Mouse (Mus musculus) heart, embryonic 16.5 days (tissue): Measurements from ENCODE around the gene Defb23. TPM values are rescaled to one million over a fixed set of nuclear protein-coding genes. Genes with fewer than 3 reads are reported as not detected.

Source experiments
- ATAC-seq: fragments of 200-750 bp; cut with Nextera tagmentation; replicated peaks from 2 replicates; pipeline ENCODE4 v1.8.0; 2017; ENCODE audit warnings: moderate number of reproducible peaks; ENCODE audit not compliant: insufficient read depth, low FRiP score; ENCODE audit errors: extremely low read depth
- H3K27ac ChIP-seq: fragments of 300-500 bp; sonication (generic); 2 replicates; pipeline ENCODE4 v1.5.1; 2014; ENCODE audit warnings: mild to moderate bottlenecking, low read length, control low read depth, moderate library complexity
- H3K27me3 ChIP-seq: fragments of 300-500 bp; sonication (generic); 2 replicates; pipeline ENCODE4 v1.6.1; 2014; ENCODE audit warnings: low read length, mixed read lengths; ENCODE audit not compliant: control insufficient read depth, insufficient read depth
- H3K36me3 ChIP-seq: fragments of 300-500 bp; sonication (generic); 2 replicates; pipeline ENCODE4 v1.6.1; 2014; ENCODE audit not compliant: control insufficient read depth, insufficient read depth
- H3K4me1 ChIP-seq: fragments of 300-500 bp; sonication (generic); 2 replicates; pipeline ENCODE4 v1.6.1; 2014; ENCODE audit warnings: low read length, mixed read lengths; ENCODE audit not compliant: control insufficient read depth, insufficient read depth
- H3K4me2 ChIP-seq: fragments of 300-500 bp; sonication (generic); 2 replicates; pipeline ENCODE4 v1.6.1; 2014; ENCODE audit warnings: low read depth, mild to moderate bottlenecking, control low read depth, low read length
- H3K4me3 ChIP-seq: fragments of 300-500 bp; sonication (generic); 2 replicates; pipeline ENCODE4 v1.5.1; 2014; ENCODE audit warnings: mild to moderate bottlenecking, control low read depth, low read length
- H3K9ac ChIP-seq: fragments of 300-500 bp; sonication (generic); 2 replicates; pipeline ENCODE4 v1.6.1; 2014; ENCODE audit warnings: low read length, control low read depth
- H3K9me3 ChIP-seq: fragments of 300-500 bp; sonication (generic); replicated peaks from 2 replicates; pipeline ENCODE4 v1.6.1; 2016; ENCODE audit warnings: low read length; ENCODE audit not compliant: control insufficient read depth
- WGBS: fragments of 180-500 bp; shearing (Covaris S2); extraction: QIAGEN DNeasy Blood & Tissue Kit; methylation state at CpG from one replicate; pipeline ENCODE4 v1.1.7; 2014; 5-methylcytosine and 5-hydroxymethylcytosine counted together
- polyA plus RNA-seq: library from polyadenylated mRNA; unstranded; fragments of >200 nt; fragmentation: Nextera tagmentation; extraction: Ambion mirVana; gene quantifications from 2 replicates; pipeline ENCODE4 v1.2.1, GENCODE M21; 2015

The Defb23 gene
- polyA plus RNA-seq, 1 experiment from 2014 or later: not detected

GRCm38 (mm10) chr2:152415786-152416185 lies 48.6 kb downstream of the Defb23 start:
- Histone ChIP-seq H3K9ac (no peak overlapping the region), H3K9me3 (peaks cover 6% of the 10 kb centered on the region; the same call in 1 of the 2 replicates)
- WGBS: 93% methylated on average over 3 of the region's 3 CpGs

GRCm38 (mm10) chr2:152415287-152415686 lies 49.1 kb downstream of the Defb23 start, which contains the start of gene 6820408C15Rik:
Gene 6820408C15Rik, plus strand, starts transcription at chr2:152415587.
- Histone ChIP-seq H3K4me3 (peak within 1 kb of the TSS; percentile 72), H3K36me3 (0 out of 2 replicates have a peak, but pooled peaks cover 2% of the 10 kb centered on the region), H3K27me3 (no peaks in the 10 kb centered on the region), H3K9ac (peak within 1 kb of the TSS; percentile 99), H3K9me3 (peaks cover 6% of the 10 kb centered on the region; the same call in 1 of the 2 replicates), H3K27ac (peak within 1 kb of the TSS; percentile 99), H3K4me2 (peak within 1 kb of the TSS; percentile 88), H3K4me1 (peaks cover 23% of the 10 kb centered on the region)
- ATAC-seq: no peak
- WGBS: 29% methylated on average over 4 of the region's 4 CpGs

More at GRCm38 (mm10) chr2:152415786-152416185, 48.6 kb downstream of the Defb23 start:
- peak overlapping the region; percentile 88 for H3K4me2 ChIP-seq
- H3K4me3 ChIP-seq: peak overlapping the region; percentile 72; the same call in 1 of the 2 replicates
- H3K27ac ChIP-seq: peak overlapping the region; percentile 99
- ATAC-seq: no peak
- H3K27me3 ChIP-seq: no peaks in the 10 kb centered on the region
- 0 out of 2 replicates have a peak, but pooled peaks cover 2% of the 10 kb centered on the region for H3K36me3 ChIP-seq
- H3K4me1 ChIP-seq: peaks cover 18% of the 10 kb centered on the region

GRCm38 (mm10) chr2:152414591-152415165 lies 49.7 kb downstream of the Defb23 start, which contains the start of gene Zcchc3:
Gene Zcchc3, minus strand, starts transcription at chr2:152415027.
- H3K36me3 ChIP-seq: 0 out of 2 replicates have a peak, but pooled peaks cover 2% of the 10 kb centered on the region
- H3K4me3 ChIP-seq: peak within 1 kb of the TSS; percentile 72
- peak within 1 kb of the TSS; percentile 88 for H3K4me2 ChIP-seq
- H3K27me3 ChIP-seq: no peaks in the 10 kb centered on the region
- WGBS: 0% methylated on average over 65 of the region's 65 CpGs
- peaks cover 27% of the 10 kb centered on the region for H3K4me1 ChIP-seq
- ATAC-seq: peak; percentile 83
- H3K9ac ChIP-seq: peak within 1 kb of the TSS; percentile 99
- H3K9me3 ChIP-seq: peaks cover 6% of the 10 kb centered on the region; the same call in 1 of the 2 replicates
- H3K27ac ChIP-seq: peak within 1 kb of the TSS; percentile 99

GRCm38 (mm10) chr2:152413765-152414584 lies 50.4 kb downstream of the Defb23 start:
- no peak for ATAC-seq
- H3K36me3 ChIP-seq: 0 out of 2 replicates have a peak, but pooled peaks cover 2% of the 10 kb centered on the region

GRCm38 (mm10) chr2:152413158-152413764 lies 51.2 kb downstream of the Defb23 start:
- 4% methylated on average over 21 of the region's 21 CpGs for WGBS
- H3K4me1 ChIP-seq: peaks cover 27% of the 10 kb centered on the region
- no peak for ATAC-seq
- H3K9ac ChIP-seq: peak overlapping the region; percentile 99
- no peaks in the 10 kb centered on the region for H3K27me3 ChIP-seq
- peaks cover 6% of the 10 kb centered on the region; the same call in 1 of the 2 replicates for H3K9me3 ChIP-seq
- peak overlapping the region; percentile 99 for H3K27ac ChIP-seq
- H3K36me3 ChIP-seq: 0 out of 2 replicates have a peak, but pooled peaks cover 2% of the 10 kb centered on the region
- peak overlapping the region; percentile 72 for H3K4me3 ChIP-seq
- H3K4me2 ChIP-seq: peak overlapping the region; percentile 88

More at GRCm38 (mm10) chr2:152413765-152414584, 50.4 kb downstream of the Defb23 start:
- H3K9ac ChIP-seq: peak overlapping the region; percentile 99
- under 1% methylated on average over 85 of the region's 86 CpGs for WGBS
- peaks cover 6% of the 10 kb centered on the region; the same call in 1 of the 2 replicates for H3K9me3 ChIP-seq
- H3K4me2 ChIP-seq: peak overlapping the region; percentile 88
- H3K27ac ChIP-seq: peak overlapping the region; percentile 99
- H3K4me1 ChIP-seq: peaks cover 27% of the 10 kb centered on the region
- H3K4me3 ChIP-seq: peak overlapping the region; percentile 72
- H3K27me3 ChIP-seq: no peaks in the 10 kb centered on the region

- no peak for ATAC-seq
- Histone ChIP-seq H3K9ac (peak overlapping the region; percentile 99), H3K4me1 (peaks cover 27% of the 10 kb centered on the region), H3K27me3 (no peaks in the 10 kb centered on the region), H3K27ac (peak overlapping the region; percentile 83), H3K36me3 (0 out of 2 replicates have a peak, but pooled peaks cover 2% of the 10 kb centered on the region), H3K4me3 (peak overlapping the region; percentile 72), H3K9me3 (peaks cover 6% of the 10 kb centered on the region; the same call in 1 of the 2 replicates), H3K4me2 (peak overlapping the region; percentile 88)
- 4% methylated on average over 15 of the region's 15 CpGs for WGBS
These were observed 51.8 kb downstream of the Defb23 start for GRCm38 (mm10) chr2:152412526-152413157.

- peak overlapping the region; percentile 88 for H3K4me2 ChIP-seq
- no peak for ATAC-seq
- H3K4me1 ChIP-seq: peaks cover 29% of the 10 kb centered on the region
- peak overlapping the region; percentile 99 for H3K9ac ChIP-seq
- WGBS: 12% methylated on average over 7 of the region's 7 CpGs
- H3K27ac ChIP-seq: peak overlapping the region; percentile 95
- H3K9me3 ChIP-seq: peaks cover 6% of the 10 kb centered on the region; the same call in 1 of the 2 replicates
- H3K4me3 ChIP-seq: peak overlapping the region; percentile 72
- H3K27me3 ChIP-seq: no peaks in the 10 kb centered on the region
- H3K36me3 ChIP-seq: 0 out of 2 replicates have a peak, but pooled peaks cover 2% of the 10 kb centered on the region
These were observed 52.9 kb downstream of the Defb23 start for GRCm38 (mm10) chr2:152411471-152411870.

GRCm38 (mm10) chr2:152410971-152411371 lies 53.4 kb downstream of the Defb23 start:
- 6% methylated on average over 15 of the region's 15 CpGs for WGBS
- peak overlapping the region; percentile 99 for H3K9ac ChIP-seq
- peak; percentile 56 for ATAC-seq

More at GRCm38 (mm10) chr2:152410971-152411371, 53.4 kb downstream of the Defb23 start:
- Histone ChIP-seq H3K4me2 (peak overlapping the region; percentile 88), H3K4me3 (peak overlapping the region; percentile 72), H3K27me3 (no peaks in the 10 kb centered on the region), H3K9me3 (0 out of 2 replicates have a peak, but pooled peaks cover 1% of the 10 kb centered on the region), H3K36me3 (no peaks in the 10 kb centered on the region), H3K4me1 (peaks cover 31% of the 10 kb centered on the region), H3K27ac (peak overlapping the region; percentile 95)
